Mouse (Mus musculus): ENCODE data around the gene Spty2d1. TPM values are rescaled to one million over a fixed set of nuclear protein-coding genes. Genes with fewer than 3 reads are reported as not detected.
A peak's percentile ranks its signal among the peaks of the same experiment; 100 is the strongest.

Spty2d1 gene
- total and polyA plus RNA-seq, 2 experiments from 2014 or later = 7.7 to 8.7 TPM

- Histone ChIP-seq H3K36me3 (replicated peaks; ENCODE audit: control insufficient read depth, insufficient read depth, low read length) (no peaks in the 10 kb centered on the region), H3K27ac (ENCODE audit: low read depth) (peak overlapping the region; percentile 90), H3K4me2 (ENCODE audit: low read depth, low read length) (peak overlapping the region; percentile 41), H3K4me3 (ENCODE audit: low read depth, low read length) (no peak overlapping the region), H3K9me3 (replicated peaks; ENCODE audit: control insufficient read depth, low read length) (no peaks in the 10 kb centered on the region), H3K9ac (replicated peaks; ENCODE audit: low read depth, low read length) (peak overlapping the region; percentile 20), H3K4me1 (ENCODE audit: control insufficient read depth, insufficient read depth) (peaks cover 18% of the 10 kb centered on the region), H3K27me3 (ENCODE audit: control insufficient read depth, insufficient read depth, low read length) (no peaks in the 10 kb centered on the region)
- peak; percentile 80 for DNase-seq (ENCODE audit: low spot score)
- TF ChIP-seq EP300 (IDR thresholded peaks at IDR 0.05; ENCODE audit: low read depth) (no peak), CTCF (IDR thresholded peaks at IDR 0.05; ENCODE audit: low read depth) (no peak)
- ATAC-seq (ENCODE audit: insufficient read depth, low read depth) = peak; percentile 48; the same call in 1 of the 2 replicates
- 37% methylated on average over 11 of the region's 11 CpGs for WGBS
Measured at GRCm38 (mm10) chr7:47014564-47015389, 6.6 kb upstream of the Spty2d1 start.

DNA sequence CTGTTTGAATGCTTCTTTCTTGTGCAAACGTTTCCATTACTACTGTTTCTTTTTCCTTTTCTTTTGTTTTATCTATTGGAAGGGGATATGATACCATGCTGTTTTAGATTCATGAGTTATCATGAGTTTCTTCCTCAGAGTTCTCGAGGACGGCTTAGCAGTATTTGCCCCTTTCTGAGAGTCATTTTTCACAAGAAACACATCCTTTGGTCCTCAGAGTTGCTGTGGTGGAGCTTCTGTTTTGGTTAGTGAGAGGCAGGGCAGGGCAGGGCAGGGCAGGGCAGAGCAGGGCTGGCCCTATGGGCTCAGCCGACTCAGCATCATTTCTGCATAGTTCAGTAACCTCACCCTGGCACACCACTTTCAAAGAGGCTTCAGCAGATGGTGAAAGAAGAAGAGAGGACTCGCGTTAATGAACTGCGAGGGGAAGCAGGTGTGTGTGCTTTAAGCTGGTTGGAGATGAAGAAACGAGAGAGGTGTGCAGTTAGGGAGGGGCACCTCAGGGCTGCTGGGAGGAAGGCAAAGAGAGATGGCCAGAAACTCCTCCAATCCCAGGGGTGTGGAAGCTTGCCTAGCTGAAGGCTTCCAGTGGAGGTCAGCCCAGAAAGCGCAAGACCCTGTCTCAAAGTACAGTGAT lies 5.0 kb upstream of the Spty2d1 start:
- Histone ChIP-seq H3K27me3 (ENCODE audit: control insufficient read depth, insufficient read depth, low read length) (no peaks in the 10 kb centered on the region), H3K9me3 (replicated peaks; ENCODE audit: control insufficient read depth, low read length) (no peaks in the 10 kb centered on the region), H3K9ac (replicated peaks; ENCODE audit: low read depth, low read length) (no peak overlapping the region), H3K4me1 (ENCODE audit: control insufficient read depth, insufficient read depth) (peaks cover 24% of the 10 kb centered on the region), H3K36me3 (replicated peaks; ENCODE audit: control insufficient read depth, insufficient read depth, low read length) (no peaks in the 10 kb centered on the region), H3K4me2 (ENCODE audit: low read depth, low read length) (no peak overlapping the region), H3K27ac (ENCODE audit: low read depth) (peak overlapping the region; percentile 54), H3K4me3 (ENCODE audit: low read depth, low read length) (no peak overlapping the region)
- no peak for DNase-seq (ENCODE audit: low spot score)
- no peak for ATAC-seq (ENCODE audit: insufficient read depth, low read depth)
- no peak for TF ChIP-seq EP300 (IDR thresholded peaks at IDR 0.05; ENCODE audit: low read depth)
- 39% methylated on average over 9 of the region's 9 CpGs for WGBS

GRCm38 (mm10) chr7:47007818-47008167 lies 418 bp downstream of the Spty2d1 start:
- Histone ChIP-seq H3K4me2 (ENCODE audit: low read depth, low read length) (peak overlapping the region; percentile 83), H3K36me3 (replicated peaks; ENCODE audit: control insufficient read depth, insufficient read depth, low read length) (no peaks in the 10 kb centered on the region), H3K9ac (replicated peaks; ENCODE audit: low read depth, low read length) (peak overlapping the region; percentile 75), H3K27me3 (ENCODE audit: control insufficient read depth, insufficient read depth, low read length) (no peaks in the 10 kb centered on the region), H3K4me1 (ENCODE audit: control insufficient read depth, insufficient read depth) (peaks cover 26% of the 10 kb centered on the region), H3K9me3 (replicated peaks; ENCODE audit: control insufficient read depth, low read length) (no peaks in the 10 kb centered on the region), H3K27ac (ENCODE audit: low read depth) (peak overlapping the region; percentile 95), H3K4me3 (ENCODE audit: low read depth, low read length) (peak overlapping the region; percentile 79)
- ATAC-seq (ENCODE audit: insufficient read depth, low read depth) = peak; percentile 58
- WGBS = under 1% methylated on average over 25 of the region's 25 CpGs
- TF ChIP-seq EP300 (IDR thresholded peaks at IDR 0.05; ENCODE audit: low read depth) = no peak
- peak; percentile 49 for TF ChIP-seq CTCF (IDR thresholded peaks at IDR 0.05; ENCODE audit: low read depth)
- peak; percentile 84 for DNase-seq (ENCODE audit: low spot score)

DNA sequence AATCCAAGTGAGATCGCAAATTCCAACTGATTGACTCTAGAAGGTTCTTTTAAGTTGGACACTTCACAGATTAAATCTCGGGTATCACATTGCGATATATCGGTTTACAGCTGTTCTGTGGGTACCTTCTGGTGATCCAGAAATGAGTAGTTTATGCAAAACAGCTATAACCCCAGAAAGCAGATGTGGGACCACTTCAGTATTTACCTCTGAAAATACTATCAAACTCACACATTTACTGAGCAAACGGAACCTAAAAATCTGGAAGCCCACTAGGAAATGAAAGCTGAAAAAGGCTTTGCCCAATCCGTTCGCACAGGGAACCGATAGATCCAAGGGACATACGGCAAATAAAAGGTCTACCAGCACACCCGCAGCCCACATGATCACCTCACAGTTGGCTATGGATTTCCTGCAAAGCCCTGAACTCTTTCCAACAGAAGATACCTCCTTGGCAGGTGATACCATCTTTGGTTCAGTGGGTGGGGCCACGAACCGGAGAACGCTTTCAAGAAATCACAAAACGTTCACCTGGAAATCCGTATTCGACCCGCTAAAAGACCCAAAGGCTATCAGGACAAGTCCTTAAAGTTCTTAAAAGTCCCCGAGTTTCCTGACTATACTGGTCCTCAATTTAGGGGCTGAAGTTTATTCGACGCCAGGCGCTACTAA lies 966 bp downstream of the Spty2d1 start:
- Histone ChIP-seq H3K9me3 (replicated peaks; ENCODE audit: control insufficient read depth, low read length) (no peaks in the 10 kb centered on the region), H3K36me3 (replicated peaks; ENCODE audit: control insufficient read depth, insufficient read depth, low read length) (no peaks in the 10 kb centered on the region), H3K4me2 (ENCODE audit: low read depth, low read length) (peak overlapping the region; percentile 83), H3K4me1 (ENCODE audit: control insufficient read depth, insufficient read depth) (peaks cover 26% of the 10 kb centered on the region), H3K4me3 (ENCODE audit: low read depth, low read length) (peak overlapping the region; percentile 79), H3K27me3 (ENCODE audit: control insufficient read depth, insufficient read depth, low read length) (no peaks in the 10 kb centered on the region), H3K9ac (replicated peaks; ENCODE audit: low read depth, low read length) (peak overlapping the region; percentile 75), H3K27ac (ENCODE audit: low read depth) (peak overlapping the region; percentile 95)
- DNase-seq (ENCODE audit: low spot score) = no peak
- 15% methylated on average over 21 of the region's 21 CpGs for WGBS
- no peak for TF ChIP-seq EP300 (IDR thresholded peaks at IDR 0.05; ENCODE audit: low read depth)
- TF ChIP-seq CTCF (IDR thresholded peaks at IDR 0.05; ENCODE audit: low read depth) = no peak
- no peak for ATAC-seq (ENCODE audit: insufficient read depth, low read depth)

- ATAC-seq (ENCODE audit: insufficient read depth, low read depth) (no peak), DNase-seq (ENCODE audit: low spot score) (no peak)
- Histone ChIP-seq H3K4me2 (ENCODE audit: low read depth, low read length) (no peak overlapping the region), H3K36me3 (replicated peaks; ENCODE audit: control insufficient read depth, insufficient read depth, low read length) (peaks cover 8% of the 10 kb centered on the region), H3K9ac (replicated peaks; ENCODE audit: low read depth, low read length) (peak overlapping the region; percentile 23; the same call in 1 of the 2 replicates), H3K4me3 (ENCODE audit: low read depth, low read length) (no peak overlapping the region), H3K27me3 (ENCODE audit: control insufficient read depth, insufficient read depth, low read length) (no peaks in the 10 kb centered on the region), H3K27ac (ENCODE audit: low read depth) (peak overlapping the region; percentile 20; the same call in 1 of the 2 replicates), H3K9me3 (replicated peaks; ENCODE audit: control insufficient read depth, low read length) (no peaks in the 10 kb centered on the region), H3K4me1 (ENCODE audit: control insufficient read depth, insufficient read depth) (peaks cover 26% of the 10 kb centered on the region)
- no peak for TF ChIP-seq EP300 (IDR thresholded peaks at IDR 0.05; ENCODE audit: low read depth)
- no peak for TF ChIP-seq CTCF (IDR thresholded peaks at IDR 0.05; ENCODE audit: low read depth)
- WGBS = 55% methylated on average over 3 of the region's 3 CpGs
Measured at GRCm38 (mm10) chr7:47003411-47004115, 4.6 kb downstream of the Spty2d1 start.
